Mouse (Mus musculus): ENCODE results near the gene Hsd3b5. TPM values are rescaled to one million over a fixed set of nuclear protein-coding genes. Genes with fewer than 3 reads are reported as not detected.
"Not testable (repeated sequence)": the region's sequence is repeated elsewhere in the genome, so short reads cannot be mapped to it uniquely, and the experiment has no call there.

The Hsd3b5 gene
- polyA plus RNA-seq, 1 experiment from 2014 or later: not detected

- not testable (repeated sequence) for H3K4me2 ChIP-seq (replicated peaks; ENCODE audit: low read depth, low read length); ATAC-seq (ENCODE audit: low FRiP score, low TSS enrichment); H3K4me1 ChIP-seq (ENCODE audit: control insufficient read depth, insufficient read depth, low read length)
Observed at GRCm38 (mm10) chr3:98582622-98583021, 47.4 kb downstream of the Hsd3b5 start.

GRCm38 (mm10) chr3:98582202-98582601, 47.9 kb downstream of the Hsd3b5 start:
- not testable (repeated sequence) for H3K4me2 ChIP-seq (replicated peaks; ENCODE audit: low read depth, low read length); ATAC-seq (ENCODE audit: low FRiP score, low TSS enrichment); H3K4me3 ChIP-seq (ENCODE audit: low read length); H3K9ac ChIP-seq (ENCODE audit: low read depth, low read length); H3K9me3 ChIP-seq (ENCODE audit: control insufficient read depth, low read length); H3K36me3 ChIP-seq (ENCODE audit: control insufficient read depth, insufficient read depth, low read length); H3K27ac ChIP-seq (ENCODE audit: low read depth, low read length); H3K4me1 ChIP-seq (ENCODE audit: control insufficient read depth, insufficient read depth, low read length); H3K27me3 ChIP-seq (ENCODE audit: control insufficient read depth, insufficient read depth, low read length)
- WGBS: no CpG with 5 or more reads among the region's 1 CpGs

More at GRCm38 (mm10) chr3:98582622-98583021, 47.4 kb downstream of the Hsd3b5 start:
- H3K9me3 ChIP-seq (ENCODE audit: control insufficient read depth, low read length); H3K27ac ChIP-seq (ENCODE audit: low read depth, low read length); H3K9ac ChIP-seq (ENCODE audit: low read depth, low read length); H3K36me3 ChIP-seq (ENCODE audit: control insufficient read depth, insufficient read depth, low read length); H3K27me3 ChIP-seq (ENCODE audit: control insufficient read depth, insufficient read depth, low read length); H3K4me3 ChIP-seq (ENCODE audit: low read length): not testable (repeated sequence)

DNA sequence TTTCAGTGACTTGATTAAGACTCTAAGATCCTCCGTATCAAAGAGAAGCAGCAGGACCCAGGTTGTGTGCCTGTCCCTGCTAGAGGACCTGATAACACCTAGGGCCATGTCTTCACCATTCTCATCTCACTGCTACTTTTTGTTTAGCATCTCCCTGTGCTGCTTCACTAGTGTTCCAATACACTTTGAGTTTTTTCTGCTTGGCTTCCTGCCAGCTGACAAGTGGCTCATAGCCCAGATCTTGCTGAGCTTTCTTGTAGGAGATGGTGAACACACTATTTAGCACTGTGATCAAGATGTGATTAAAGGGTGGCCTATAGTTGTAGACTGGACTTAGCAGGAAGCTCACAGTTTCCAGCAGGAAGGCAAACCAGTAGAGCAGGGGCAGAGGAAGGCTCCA, 49.0 kb downstream of the Hsd3b5 start:
- WGBS: no CpG with 5 or more reads among the region's 1 CpGs
- not testable (repeated sequence) for H3K4me1 ChIP-seq (ENCODE audit: control insufficient read depth, insufficient read depth, low read length); H3K9me3 ChIP-seq (ENCODE audit: control insufficient read depth, low read length); H3K36me3 ChIP-seq (ENCODE audit: control insufficient read depth, insufficient read depth, low read length); H3K9ac ChIP-seq (ENCODE audit: low read depth, low read length); H3K27ac ChIP-seq (ENCODE audit: low read depth, low read length); H3K4me3 ChIP-seq (ENCODE audit: low read length); ATAC-seq (ENCODE audit: low FRiP score, low TSS enrichment); H3K27me3 ChIP-seq (ENCODE audit: control insufficient read depth, insufficient read depth, low read length); H3K4me2 ChIP-seq (replicated peaks; ENCODE audit: low read depth, low read length)

Other genes with a start within 250 kb of the Hsd3b5 start
- 18.0 and 21.5 TPM in 2 replicates for gene Zfp697, start 247.8 kb downstream of the Hsd3b5 start, polyA plus RNA-seq (2014; fragmentation: Nextera tagmentation; extraction: Ambion mirVana)
- 4.8 and 8.3 TPM in 2 replicates for gene Gm4450, start 173.1 kb downstream of the Hsd3b5 start, polyA plus RNA-seq (2014; fragmentation: Nextera tagmentation; extraction: Ambion mirVana)
- 7.7 and 9.1 TPM in 2 replicates for gene Hsd3b4, start 119.7 kb downstream of the Hsd3b5 start, polyA plus RNA-seq (2014; fragmentation: Nextera tagmentation; extraction: Ambion mirVana)
- 7.7 and 16.8 TPM in 2 replicates for gene Gm10681, start 41.4 kb downstream of the Hsd3b5 start, polyA plus RNA-seq (2014; fragmentation: Nextera tagmentation; extraction: Ambion mirVana)
- not detected in 2 replicates for gene Hsd3b2, start 94.3 kb upstream of the Hsd3b5 start, polyA plus RNA-seq (2014; fragmentation: Nextera tagmentation; extraction: Ambion mirVana)
- 0.19 TPM in 1 of 2 replicates, not detected in the other for gene Hsd3b3, start 132.9 kb upstream of the Hsd3b5 start, polyA plus RNA-seq (2014; fragmentation: Nextera tagmentation; extraction: Ambion mirVana)
- 0.77 and 1.6 TPM in 2 replicates for gene Hsd3b6, start 184.2 kb upstream of the Hsd3b5 start, polyA plus RNA-seq (2014; fragmentation: Nextera tagmentation; extraction: Ambion mirVana)
- gene Hsd3b1, start 229.5 kb upstream of the Hsd3b5 start, polyA plus RNA-seq (2014; fragmentation: Nextera tagmentation; extraction: Ambion mirVana): not detected in 2 replicates

Data from kidney, embryonic 14.5 days (tissue).